ENCODE assay signal across 9 mouse cellular contexts in the genomic region with DNA sequence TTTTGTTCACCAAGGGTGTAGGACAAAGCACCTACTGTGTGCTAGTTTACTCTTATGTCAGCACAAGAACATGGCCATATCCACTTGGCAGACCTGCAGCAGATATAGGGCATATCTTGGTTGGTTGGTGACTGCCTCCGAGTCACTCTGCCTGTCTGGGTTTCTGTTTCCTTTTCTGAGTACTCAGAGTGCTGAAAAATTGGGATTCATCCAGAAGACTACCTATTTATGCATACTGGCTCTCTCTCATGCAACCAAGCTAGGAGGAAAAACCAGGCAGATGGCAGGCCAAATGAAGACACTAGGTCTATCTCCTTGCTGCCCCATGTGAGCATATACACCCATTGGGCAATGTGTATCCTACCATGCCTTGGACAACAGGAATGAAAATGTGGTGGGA.
"Had no signal": no experiment of that assay in that cellular context is flagged by ENCODE, and none has a peak within 500 bp of the region (broad histone marks: within the 10 kb centered on the region; RNA-seq: fewer than 3 reads in every experiment).

No protein-coding gene starts in this region.

- DNase-seq: kidney, adult 18-20 months; kidney, adult 9 months; kidney, postnatal 14 days; kidney, postnatal 4 days; liver, embryonic 13.5 days; lung, adult 2 months; retina, postnatal 1 day; spleen, adult 18-20 months; thymus, postnatal 25 days had no signal
